Mouse (Mus musculus) liver, embryonic 11.5 days (tissue): Measurements from ENCODE around the gene Fbl. TPM values are rescaled to one million over a fixed set of nuclear protein-coding genes. Genes with fewer than 3 reads are reported as not detected.
"Not testable (repeated sequence)": the region's sequence is repeated elsewhere in the genome, so short reads cannot be mapped to it uniquely, and the experiment has no call there.

Source experiments
- ATAC-seq: fragments of 200-750 bp; cut with Nextera tagmentation; replicated peaks from 2 replicates; pipeline ENCODE4 v1.8.0; 2017; ENCODE audit warnings: moderate number of reproducible peaks, mild to moderate bottlenecking, moderate TSS enrichment, moderate library complexity; ENCODE audit not compliant: low FRiP score
- DNase-seq: peaks from one replicate; pipeline ENCODE4 v3.0.0-alpha.2; 2017; ENCODE audit warnings: low spot score
- H3K27ac ChIP-seq: fragments of 300-500 bp; sonication (generic); 2 replicates; pipeline ENCODE4 v1.5.1; 2014; ENCODE audit warnings: mild to moderate bottlenecking, low read depth, low read length, control low read depth
- H3K27me3 ChIP-seq: fragments of 300-500 bp; sonication (generic); replicated peaks from 2 replicates; pipeline ENCODE4 v1.6.1; 2014; ENCODE audit warnings: low read length, mixed read lengths; ENCODE audit not compliant: control insufficient read depth, insufficient read depth
- H3K36me3 ChIP-seq: fragments of 300-500 bp; sonication (generic); 2 replicates; pipeline ENCODE4 v1.6.1; 2014; ENCODE audit warnings: mild to moderate bottlenecking, low read length, moderate library complexity, mixed read lengths; ENCODE audit not compliant: control insufficient read depth, insufficient read depth
- H3K4me1 ChIP-seq: fragments of 300-500 bp; sonication (generic); replicated peaks from 2 replicates; pipeline ENCODE4 v1.6.1; 2014; ENCODE audit warnings: low read length, mixed read lengths; ENCODE audit not compliant: control insufficient read depth, insufficient read depth
- H3K4me2 ChIP-seq: fragments of 300-500 bp; sonication (generic); 2 replicates; pipeline ENCODE4 v1.6.1; 2014; ENCODE audit warnings: mild to moderate bottlenecking, control low read depth, moderate library complexity
- H3K4me3 ChIP-seq: fragments of 300-500 bp; sonication (generic); 2 replicates; pipeline ENCODE4 v1.5.1; 2014; ENCODE audit warnings: low read depth, low read length, control low read depth
- H3K9ac ChIP-seq: fragments of 300-500 bp; sonication (generic); 2 replicates; pipeline ENCODE4 v1.6.1; 2014; ENCODE audit warnings: low read depth, low read length, control low read depth
- H3K9me3 ChIP-seq: fragments of 300-500 bp; sonication (generic); 2 replicates; pipeline ENCODE4 v1.6.1; 2016; ENCODE audit warnings: low read length, inconsistent platforms, mixed read lengths; ENCODE audit not compliant: control insufficient read depth
- WGBS: fragments of 180-500 bp; shearing (Covaris S2); extraction: QIAGEN DNeasy Blood & Tissue Kit; methylation state at CpG from one replicate; pipeline ENCODE4 v1.1.7; 2014; 5-methylcytosine and 5-hydroxymethylcytosine counted together
- polyA plus RNA-seq: library from polyadenylated mRNA; unstranded; fragments of >200 nt; fragmentation: Nextera tagmentation; extraction: Ambion mirVana; gene quantifications from 2 replicates; pipeline ENCODE4 v1.2.1, GENCODE M21; 2014

Gene Fbl
- polyA plus RNA-seq, 1 experiment from 2014 or later, result 51.2 TPM

GRCm38 (mm10) chr7:28203207-28204108 lies 33.9 kb downstream of the Fbl start:
- Histone ChIP-seq H3K4me1 (no peaks in the 10 kb centered on the region), H3K4me2 (no peak overlapping the region), H3K4me3 (no peak overlapping the region), H3K9ac (no peak overlapping the region), H3K27ac (no peak overlapping the region; the same call in 1 of the 2 replicates), H3K27me3 (no peaks in the 10 kb centered on the region), H3K9me3 (no peaks in the 10 kb centered on the region), H3K36me3 (no peaks in the 10 kb centered on the region)
- WGBS, result 43% methylated on average over 16 of the region's 19 CpGs
- DNase-seq, result no peak
- no peak for ATAC-seq

DNA sequence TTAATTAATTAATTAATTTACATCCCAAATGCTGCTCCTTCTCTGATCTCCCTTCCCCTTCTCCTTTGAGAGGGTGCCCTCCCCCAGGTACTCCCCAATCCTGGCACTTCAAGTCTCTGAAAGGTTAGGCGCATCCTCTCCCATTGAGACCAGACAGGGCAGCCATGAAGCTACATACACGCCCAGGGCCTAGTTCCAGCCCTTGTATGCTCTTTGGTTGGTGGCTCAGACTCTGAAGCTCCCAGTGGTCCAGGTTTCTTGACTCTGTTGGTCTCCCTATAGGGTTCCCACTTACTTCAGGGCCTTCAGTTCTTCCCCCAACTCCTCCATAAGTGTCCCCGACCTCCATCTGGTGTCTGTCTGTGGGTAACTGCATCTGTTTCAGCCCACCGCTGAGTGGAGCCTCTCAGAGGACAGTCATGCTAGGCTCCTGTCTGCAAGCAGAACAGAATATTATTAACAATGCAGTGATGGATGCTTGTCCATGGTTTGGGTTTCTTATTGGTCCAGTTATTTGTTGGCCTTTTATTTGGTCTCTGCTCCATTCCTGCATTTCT lies 36.6 kb downstream of the Fbl start:
- Histone ChIP-seq H3K4me3 (no peak overlapping the region), H3K9ac (no peak overlapping the region), H3K27me3 (no peaks in the 10 kb centered on the region), H3K4me2 (no peak overlapping the region), H3K27ac (no peak overlapping the region), H3K36me3 (no peaks in the 10 kb centered on the region), H3K4me1 (no peaks in the 10 kb centered on the region), H3K9me3 (no peaks in the 10 kb centered on the region)
- ATAC-seq, result no peak
- 62% methylated on average over 4 of the region's 4 CpGs for WGBS
- no peak for DNase-seq

- Histone ChIP-seq H3K36me3 (no peaks in the 10 kb centered on the region), H3K4me3 (peak overlapping the region; percentile 24; the same call in 1 of the 2 replicates), H3K9ac (peak overlapping the region; percentile 31; the same call in 1 of the 2 replicates), H3K9me3 (no peaks in the 10 kb centered on the region), H3K27ac (no peak overlapping the region), H3K27me3 (no peaks in the 10 kb centered on the region), H3K4me2 (peak overlapping the region; percentile 54), H3K4me1 (no peaks in the 10 kb centered on the region)
- DNase-seq, result no peak
- WGBS, result 36% methylated on average over 12 of the region's 12 CpGs
- ATAC-seq, result no peak
These were observed 39.0 kb downstream of the Fbl start for GRCm38 (mm10) chr7:28208396-28208987.

- peak overlapping the region; percentile 22; the same call in 1 of the 2 replicates for H3K27ac ChIP-seq
- DNase-seq (no peak), ATAC-seq (no peak)
- no peak overlapping the region for H3K9ac ChIP-seq
- H3K4me3 ChIP-seq, result peak overlapping the region; percentile 24; the same call in 1 of the 2 replicates
- no peaks in the 10 kb centered on the region for H3K27me3 ChIP-seq
- no peaks in the 10 kb centered on the region for H3K36me3 ChIP-seq
- H3K9me3 ChIP-seq, result no peaks in the 10 kb centered on the region
- H3K4me2 ChIP-seq, result peak overlapping the region; percentile 54
- WGBS, result 42% methylated on average over 19 of the region's 19 CpGs
- no peaks in the 10 kb centered on the region for H3K4me1 ChIP-seq
These were observed 39.5 kb downstream of the Fbl start for GRCm38 (mm10) chr7:28208988-28209508.

GRCm38 (mm10) chr7:28210731-28211130 lies 41.2 kb downstream of the Fbl start:
- H3K27me3 ChIP-seq, result no peaks in the 10 kb centered on the region
- no peak for ATAC-seq
- no peak overlapping the region for H3K27ac ChIP-seq
- DNase-seq, result no peak
- no peak overlapping the region for H3K4me3 ChIP-seq
- no peaks in the 10 kb centered on the region for H3K4me1 ChIP-seq
- H3K9ac ChIP-seq, result no peak overlapping the region
- H3K4me2 ChIP-seq, result no peak overlapping the region
- no peaks in the 10 kb centered on the region for H3K36me3 ChIP-seq
- WGBS, result 46% methylated on average over 5 of the region's 5 CpGs
- H3K9me3 ChIP-seq, result no peaks in the 10 kb centered on the region

DNA sequence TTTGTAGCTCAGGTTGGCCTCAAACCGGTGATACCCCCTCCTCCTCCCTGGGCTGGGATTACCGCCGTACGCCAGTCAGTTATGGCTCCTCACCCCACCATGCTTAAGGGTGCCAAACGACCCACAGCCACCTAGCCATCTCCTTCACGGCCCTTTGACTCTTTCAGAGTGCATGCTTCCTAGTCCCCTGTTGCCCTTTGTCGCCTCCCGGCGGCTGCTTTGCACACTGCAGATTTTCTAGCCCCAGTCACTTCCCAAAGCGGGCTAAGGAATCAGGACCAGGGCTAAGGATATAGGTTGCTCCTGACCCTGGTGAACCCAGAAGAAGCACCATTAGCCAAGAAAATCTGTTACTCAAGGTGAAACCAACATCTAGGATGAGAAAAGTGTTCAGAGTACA lies 44.6 kb downstream of the Fbl start:
- H3K4me3 ChIP-seq, result no peak overlapping the region
- no peak overlapping the region for H3K4me2 ChIP-seq
- H3K4me1 ChIP-seq, result no peaks in the 10 kb centered on the region
- no peaks in the 10 kb centered on the region for H3K27me3 ChIP-seq
- no peaks in the 10 kb centered on the region for H3K36me3 ChIP-seq
- 35% methylated on average over 10 of the region's 10 CpGs for WGBS
- ATAC-seq, result no peak
- no peak overlapping the region for H3K9ac ChIP-seq
- DNase-seq, result no peak
- no peaks in the 10 kb centered on the region for H3K9me3 ChIP-seq
- H3K27ac ChIP-seq, result no peak overlapping the region

DNA sequence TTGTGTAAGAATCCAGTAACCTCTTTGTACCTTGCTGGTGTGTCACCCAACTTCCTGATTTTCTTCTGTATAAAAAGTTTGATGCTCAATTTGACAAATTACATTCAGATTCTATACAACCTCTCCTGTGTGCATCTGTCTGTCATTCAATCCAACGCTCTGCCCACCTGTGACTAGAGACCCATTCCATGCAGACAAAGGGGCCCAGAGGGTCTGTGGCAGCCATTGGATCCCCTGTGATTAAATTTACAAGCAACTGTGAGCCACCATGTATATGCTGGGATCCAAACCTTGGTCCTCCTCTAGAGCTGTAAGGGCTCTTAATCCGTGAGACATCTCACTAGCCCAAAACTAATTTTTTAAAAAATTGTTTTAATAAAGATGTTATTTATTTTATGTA lies 46.4 kb downstream of the Fbl start:
- not testable (repeated sequence) for H3K9me3 ChIP-seq, H3K4me3 ChIP-seq, H3K4me2 ChIP-seq, H3K27me3 ChIP-seq, H3K4me1 ChIP-seq, H3K36me3 ChIP-seq, H3K27ac ChIP-seq, DNase-seq, H3K9ac ChIP-seq, ATAC-seq
- WGBS, result 81% methylated on average over 2 of the region's 2 CpGs

DNA sequence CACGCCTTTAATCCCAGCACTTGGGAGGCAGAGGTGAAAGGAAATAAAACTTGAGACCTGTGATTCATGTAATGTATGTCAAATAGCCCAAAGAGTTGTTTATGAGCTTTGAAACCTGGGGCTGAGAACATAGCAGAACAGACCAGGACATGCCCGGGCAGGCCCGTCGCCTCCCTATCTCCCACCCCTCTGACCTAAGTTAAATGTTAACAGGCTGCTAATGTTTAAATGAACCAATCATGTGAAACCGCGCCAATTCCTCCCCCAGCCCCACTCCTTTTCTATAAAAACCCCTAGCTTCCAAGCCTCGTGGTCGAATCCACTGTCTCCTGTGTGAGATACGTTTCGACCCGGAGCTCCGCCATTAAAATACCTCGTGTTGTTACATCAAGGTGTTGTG lies 48.3 kb downstream of the Fbl start:
- H3K27ac ChIP-seq, H3K4me2 ChIP-seq, H3K9ac ChIP-seq, H3K4me3 ChIP-seq, ATAC-seq, H3K36me3 ChIP-seq, H3K4me1 ChIP-seq, DNase-seq, H3K27me3 ChIP-seq, H3K9me3 ChIP-seq: not testable (repeated sequence)
- WGBS, result 88% methylated on average over 11 of the region's 13 CpGs
